Mouse (Mus musculus): Measurements from ENCODE around the gene Mapk6. TPM values are rescaled to one million over a fixed set of nuclear protein-coding genes. Genes with fewer than 3 reads are reported as not detected.

The Mapk6 gene
- polyA plus RNA-seq, 1 experiment from 2014 or later = 217 TPM

- Histone ChIP-seq H3K9ac (ENCODE audit: low read depth, low read length) (no peak overlapping the region), H3K27me3 (ENCODE audit: control insufficient read depth, insufficient read depth, low read length) (no peaks in the 10 kb centered on the region), H3K4me3 (ENCODE audit: low read depth, low read length) (no peak overlapping the region), H3K36me3 (ENCODE audit: control insufficient read depth, insufficient read depth, low read length) (no peaks in the 10 kb centered on the region), H3K27ac (ENCODE audit: low read depth, low read length) (no peak overlapping the region), H3K9me3 (ENCODE audit: control insufficient read depth, low read length) (no peaks in the 10 kb centered on the region), H3K4me1 (replicated peaks; ENCODE audit: control insufficient read depth, insufficient read depth, low read length) (no peaks in the 10 kb centered on the region; the same call in 1 of the 2 replicates), H3K4me2 (replicated peaks; ENCODE audit: low read depth, low read length) (no peak overlapping the region)
- 86% methylated on average over 20 of the region's 20 CpGs for WGBS
- DNase-seq (ENCODE audit: low spot score) (no peak), ATAC-seq (ENCODE audit: low FRiP score) (no peak)
These were observed 8.0 kb downstream of the Mapk6 start for GRCm38 (mm10) chr9:75401593-75402504.

GRCm38 (mm10) chr9:75400639-75401038 lies 9.2 kb downstream of the Mapk6 start:
- DNase-seq (ENCODE audit: low spot score) = no peak
- Histone ChIP-seq H3K9me3 (ENCODE audit: control insufficient read depth, low read length) (no peaks in the 10 kb centered on the region), H3K36me3 (ENCODE audit: control insufficient read depth, insufficient read depth, low read length) (peaks cover 6% of the 10 kb centered on the region; the same call in 1 of the 2 replicates), H3K9ac (ENCODE audit: low read depth, low read length) (no peak overlapping the region), H3K4me1 (replicated peaks; ENCODE audit: control insufficient read depth, insufficient read depth, low read length) (no peaks in the 10 kb centered on the region; the same call in 1 of the 2 replicates), H3K4me2 (replicated peaks; ENCODE audit: low read depth, low read length) (no peak overlapping the region), H3K27ac (ENCODE audit: low read depth, low read length) (no peak overlapping the region), H3K4me3 (ENCODE audit: low read depth, low read length) (no peak overlapping the region), H3K27me3 (ENCODE audit: control insufficient read depth, insufficient read depth, low read length) (no peaks in the 10 kb centered on the region)
- no peak for ATAC-seq (ENCODE audit: low FRiP score)
- 85% methylated on average over 5 of the region's 5 CpGs for WGBS

- 94% methylated on average over 4 of the region's 4 CpGs for WGBS
- peaks cover 6% of the 10 kb centered on the region; the same call in 1 of the 2 replicates for H3K36me3 ChIP-seq (ENCODE audit: control insufficient read depth, insufficient read depth, low read length)
- H3K4me1 ChIP-seq (replicated peaks; ENCODE audit: control insufficient read depth, insufficient read depth, low read length) = no peaks in the 10 kb centered on the region; the same call in 1 of the 2 replicates
- H3K27ac ChIP-seq (ENCODE audit: low read depth, low read length) = no peak overlapping the region
- H3K27me3 ChIP-seq (ENCODE audit: control insufficient read depth, insufficient read depth, low read length) = no peaks in the 10 kb centered on the region
- no peak overlapping the region for H3K4me3 ChIP-seq (ENCODE audit: low read depth, low read length)
- H3K9me3 ChIP-seq (ENCODE audit: control insufficient read depth, low read length) = no peaks in the 10 kb centered on the region
- no peak overlapping the region for H3K4me2 ChIP-seq (replicated peaks; ENCODE audit: low read depth, low read length)
- DNase-seq (ENCODE audit: low spot score) (no peak), ATAC-seq (ENCODE audit: low FRiP score) (no peak)
- no peak overlapping the region for H3K9ac ChIP-seq (ENCODE audit: low read depth, low read length)
These were observed 10.7 kb downstream of the Mapk6 start for GRCm38 (mm10) chr9:75399069-75399468.

- peaks cover 6% of the 10 kb centered on the region; the same call in 1 of the 2 replicates for H3K36me3 ChIP-seq (ENCODE audit: control insufficient read depth, insufficient read depth, low read length)
- no peak overlapping the region for H3K4me2 ChIP-seq (replicated peaks; ENCODE audit: low read depth, low read length)
- no peaks in the 10 kb centered on the region for H3K9me3 ChIP-seq (ENCODE audit: control insufficient read depth, low read length)
- DNase-seq (ENCODE audit: low spot score) = no peak
- ATAC-seq (ENCODE audit: low FRiP score) = no peak
- H3K4me3 ChIP-seq (ENCODE audit: low read depth, low read length) = no peak overlapping the region
- no peak overlapping the region for H3K27ac ChIP-seq (ENCODE audit: low read depth, low read length)
- H3K9ac ChIP-seq (ENCODE audit: low read depth, low read length) = no peak overlapping the region
- H3K4me1 ChIP-seq (replicated peaks; ENCODE audit: control insufficient read depth, insufficient read depth, low read length) = no peaks in the 10 kb centered on the region
- H3K27me3 ChIP-seq (ENCODE audit: control insufficient read depth, insufficient read depth, low read length) = no peaks in the 10 kb centered on the region
- 91% methylated on average over 6 of the region's 6 CpGs for WGBS
These were observed 13.8 kb downstream of the Mapk6 start for GRCm38 (mm10) chr9:75395971-75396370.

- Histone ChIP-seq H3K36me3 (ENCODE audit: control insufficient read depth, insufficient read depth, low read length) (peaks cover 10% of the 10 kb centered on the region; the same call in 1 of the 2 replicates), H3K4me2 (replicated peaks; ENCODE audit: low read depth, low read length) (no peak overlapping the region), H3K27me3 (ENCODE audit: control insufficient read depth, insufficient read depth, low read length) (no peaks in the 10 kb centered on the region), H3K9me3 (ENCODE audit: control insufficient read depth, low read length) (no peaks in the 10 kb centered on the region), H3K4me3 (ENCODE audit: low read depth, low read length) (no peak overlapping the region), H3K27ac (ENCODE audit: low read depth, low read length) (no peak overlapping the region), H3K4me1 (replicated peaks; ENCODE audit: control insufficient read depth, insufficient read depth, low read length) (no peaks in the 10 kb centered on the region), H3K9ac (ENCODE audit: low read depth, low read length) (no peak overlapping the region)
- 77% methylated on average over 12 of the region's 12 CpGs for WGBS
- no peak for DNase-seq (ENCODE audit: low spot score)
- ATAC-seq (ENCODE audit: low FRiP score) = no peak
These were observed 16.6 kb downstream of the Mapk6 start for GRCm38 (mm10) chr9:75393251-75393650.

- Histone ChIP-seq H3K4me1 (replicated peaks; ENCODE audit: control insufficient read depth, insufficient read depth, low read length) (no peaks in the 10 kb centered on the region), H3K4me2 (replicated peaks; ENCODE audit: low read depth, low read length) (no peak overlapping the region), H3K9ac (ENCODE audit: low read depth, low read length) (no peak overlapping the region), H3K27me3 (ENCODE audit: control insufficient read depth, insufficient read depth, low read length) (no peaks in the 10 kb centered on the region), H3K4me3 (ENCODE audit: low read depth, low read length) (no peak overlapping the region), H3K27ac (ENCODE audit: low read depth, low read length) (no peak overlapping the region), H3K9me3 (ENCODE audit: control insufficient read depth, low read length) (no peaks in the 10 kb centered on the region), H3K36me3 (ENCODE audit: control insufficient read depth, insufficient read depth, low read length) (peaks cover 6% of the 10 kb centered on the region)
- DNase-seq (ENCODE audit: low spot score) (no peak), ATAC-seq (ENCODE audit: low FRiP score) (no peak)
- WGBS = 85% methylated on average over 9 of the region's 9 CpGs
These were observed 24.4 kb downstream of the Mapk6 start for GRCm38 (mm10) chr9:75385218-75385974.

- H3K27ac ChIP-seq (ENCODE audit: low read depth, low read length) = no peak overlapping the region
- H3K36me3 ChIP-seq (ENCODE audit: control insufficient read depth, insufficient read depth, low read length) = peaks cover 6% of the 10 kb centered on the region
- 87% methylated on average over 3 of the region's 3 CpGs for WGBS
- no peak overlapping the region for H3K9ac ChIP-seq (ENCODE audit: low read depth, low read length)
- H3K9me3 ChIP-seq (ENCODE audit: control insufficient read depth, low read length) = no peaks in the 10 kb centered on the region
- H3K4me3 ChIP-seq (ENCODE audit: low read depth, low read length) = no peak overlapping the region
- ATAC-seq (ENCODE audit: low FRiP score) (no peak), DNase-seq (ENCODE audit: low spot score) (no peak)
- no peaks in the 10 kb centered on the region for H3K27me3 ChIP-seq (ENCODE audit: control insufficient read depth, insufficient read depth, low read length)
- no peak overlapping the region for H3K4me2 ChIP-seq (replicated peaks; ENCODE audit: low read depth, low read length)
- H3K4me1 ChIP-seq (replicated peaks; ENCODE audit: control insufficient read depth, insufficient read depth, low read length) = no peaks in the 10 kb centered on the region
These were observed 25.4 kb downstream of the Mapk6 start for GRCm38 (mm10) chr9:75384337-75384962.

- Histone ChIP-seq H3K4me3 (ENCODE audit: low read depth, low read length) (no peak overlapping the region), H3K9me3 (ENCODE audit: control insufficient read depth, low read length) (no peaks in the 10 kb centered on the region), H3K36me3 (ENCODE audit: control insufficient read depth, insufficient read depth, low read length) (peaks cover 3% of the 10 kb centered on the region; the same call in 1 of the 2 replicates), H3K4me2 (replicated peaks; ENCODE audit: low read depth, low read length) (no peak overlapping the region), H3K27ac (ENCODE audit: low read depth, low read length) (no peak overlapping the region), H3K9ac (ENCODE audit: low read depth, low read length) (no peak overlapping the region), H3K4me1 (replicated peaks; ENCODE audit: control insufficient read depth, insufficient read depth, low read length) (no peaks in the 10 kb centered on the region), H3K27me3 (ENCODE audit: control insufficient read depth, insufficient read depth, low read length) (no peaks in the 10 kb centered on the region)
- ATAC-seq (ENCODE audit: low FRiP score) (no peak), DNase-seq (ENCODE audit: low spot score) (no peak)
- 84% methylated on average over 9 of the region's 9 CpGs for WGBS
These were observed 26.0 kb downstream of the Mapk6 start for GRCm38 (mm10) chr9:75383785-75384184.
